Comparison of ENCODE assay signal across 9 mouse cellular contexts in genomic region chrX:140062135-140062975, GRCm38 (mm10). TPM values are rescaled to one million over a fixed set of nuclear protein-coding genes. Genes with fewer than 3 reads are reported as not detected.
A peak's percentile ranks its signal among the peaks of the same experiment; 100 is the strongest.
DNase-seq lines count a peak whose midpoint lies in the region; ATAC-seq and TF ChIP-seq lines count a peak whose summit lies in the region.
"Had no signal": no experiment of that assay in that cellular context is flagged by ENCODE, and none has a peak within 500 bp of the region (broad histone marks: within the 10 kb centered on the region; RNA-seq: fewer than 3 reads in every experiment).

Nup62cl (minus strand) TSS chrX:140062712.
Pih1h3b (plus strand) TSS chrX:140062879.

- H3K27ac ChIP-seq in heart, adult 2 months: no peak within 1 kb of the TSS
- H3K27ac ChIP-seq in neural tube, embryonic 15.5 days (replicated peaks): no peak within 1 kb of the TSS

- 23% methylated on average over 64 of the region's 64 CpGs for WGBS in heart, adult 2 months
- WGBS in lung, adult 2 months: 36% methylated on average over 64 of the region's 64 CpGs
- 27% methylated on average over 64 of the region's 64 CpGs for WGBS in neural tube, embryonic 15.5 days

- no peak for TF ChIP-seq CTCF in heart, adult 2 months (IDR thresholded peaks at IDR 0.05)
- no peak for TF ChIP-seq CTCF in lung, adult 2 months (IDR thresholded peaks at IDR 0.05; ENCODE audit: insufficient read depth, low read length)

- peak; percentile 69 for ATAC-seq in neural tube, embryonic 15.5 days (ENCODE audit: low FRiP score)

- H3K9me3 ChIP-seq in neural tube, embryonic 15.5 days (replicated peaks): peaks cover 4% of the 10 kb centered on the region; the same call in 1 of the 2 replicates

- no peak for TF ChIP-seq POLR2A in heart, adult 2 months (IDR thresholded peaks at IDR 0.05; ENCODE audit: insufficient read depth, low read depth, low read length)
- TF ChIP-seq POLR2A in lung, adult 2 months (IDR thresholded peaks at IDR 0.05; ENCODE audit: borderline replicate concordance, extremely low read depth, low read depth, low read length): no peak

- intact Hi-C loops in heart, adult 2 months (cut with DNase I): no loop called here

- peak within 1 kb of the TSS; percentile 27 for H3K4me3 ChIP-seq in heart, adult 2 months
- peak within 1 kb of the TSS; percentile 52 for H3K4me3 ChIP-seq in lung, adult 2 months (replicated peaks; ENCODE audit: extremely low read depth, low read depth, low read length)
- H3K4me3 ChIP-seq in neural tube, embryonic 15.5 days (replicated peaks): peak within 1 kb of the TSS; percentile 36

- no peaks in the 10 kb centered on the region for H3K36me3 ChIP-seq in heart, adult 2 months (ENCODE audit: control insufficient read depth, insufficient read depth, low read length)
- no peaks in the 10 kb centered on the region for H3K36me3 ChIP-seq in neural tube, embryonic 15.5 days

- no peak within 1 kb of the TSS; the same call in 1 of the 2 replicates for H3K9ac ChIP-seq in heart, adult 2 months (ENCODE audit: low read depth, low read length)
- H3K9ac ChIP-seq in neural tube, embryonic 15.5 days (replicated peaks): no peak within 1 kb of the TSS

- peak; percentile 40 to 50 for DNase-seq in B cell, adult 2 months
- peak; percentile 65 for DNase-seq in WW6 (ENCODE audit: low read depth, low spot score)
- peak; percentile 60 for DNase-seq in embryo, embryonic 11 days
- DNase-seq in heart, adult 2 months: peak; percentile 43 to 48
- DNase-seq in kidney, adult 11 months: peak; percentile 73
- peak; percentile 20 for DNase-seq in lung, adult 2 months
- peak; percentile 79 for DNase-seq in yolk sac, embryonic 10.5 days (ENCODE audit: low spot score)

- no peaks in the 10 kb centered on the region for H3K4me1 ChIP-seq in heart, adult 2 months (ENCODE audit: control insufficient read depth, insufficient read depth, low read length)
- H3K4me1 ChIP-seq in lung, adult 2 months (ENCODE audit: control insufficient read depth, insufficient read depth, low read length): no peaks in the 10 kb centered on the region
- 0 out of 2 replicates have a peak, but pooled peaks cover 7% of the 10 kb centered on the region for H3K4me1 ChIP-seq in neural tube, embryonic 15.5 days

- peaks cover 9% of the 10 kb centered on the region for H3K27me3 ChIP-seq in heart, adult 2 months (ENCODE audit: control insufficient read depth, insufficient read depth, low read length)
- H3K27me3 ChIP-seq in neural tube, embryonic 15.5 days (replicated peaks): peaks cover 32% of the 10 kb centered on the region

- no peak for TF ChIP-seq EP300 in heart, adult 2 months (IDR thresholded peaks at IDR 0.05; ENCODE audit: insufficient read depth, low read depth, low read length)

- no peaks in the 10 kb centered on the region for H3K79me2 ChIP-seq in heart, adult 2 months (replicated peaks; ENCODE audit: control insufficient read depth, insufficient read depth, low read length)

- peak within 1 kb of the TSS; percentile 58 for H3K4me2 ChIP-seq in neural tube, embryonic 15.5 days

RNA-seq across cellular contexts. Expression of gene Nup62cl, which starts in this region (rescaled TPM):
- total RNA-seq in heart, adult 2 months (2021): not detected
- 0.20 and 0.51 TPM in 2 replicates for polyA plus RNA-seq in heart, adult 2 months (2012; rRNA removed)
- polyA plus RNA-seq in lung, adult 2 months (2012; rRNA removed): 2.1 and 4.2 TPM in 2 replicates
- 0.84 and 1.2 TPM in 2 replicates for polyA plus RNA-seq in neural tube, embryonic 15.5 days (2015; fragmentation: Nextera tagmentation; extraction: Ambion mirVana)

RNA-seq across cellular contexts. Expression of gene Pih1h3b, which starts in this region (rescaled TPM):
- total RNA-seq in heart, adult 2 months (2021): not detected
- not detected in 2 replicates for polyA plus RNA-seq in heart, adult 2 months (2012; rRNA removed)
- polyA plus RNA-seq in lung, adult 2 months (2012; rRNA removed): 0.09 and 0.17 TPM in 2 replicates
- polyA plus RNA-seq in neural tube, embryonic 15.5 days (2015; fragmentation: Nextera tagmentation; extraction: Ambion mirVana): not detected in 2 replicates
- polyA plus RNA-seq: cortical plate, adult 2 months had no signal

Comparison
In these comparisons a context has a peak if more than half of its experiments do, and no peak if none do; other contexts are left out.
1. Peak in DNase-seq and H3K4me3 ChIP-seq in heart, adult 2 months; RNA of the genes that start here not detected or under 1 TPM.
2. DNase-seq: peak in every context shown above with its lines; median percentile 79 in yolk sac, embryonic 10.5 days; 73 in kidney, adult 11 months; 65 in WW6; 60 in embryo, embryonic 11 days; 46 in heart, adult 2 months; 45 in B cell, adult 2 months; 20 in lung, adult 2 months.